Mouse (Mus musculus) bone marrow, adult 2 months (tissue): ENCODE data around the gene Slc6a21. TPM values are rescaled to one million over a fixed set of nuclear protein-coding genes. Genes with fewer than 3 reads are reported as not detected.

Source experiments
- H3K27ac ChIP-seq: fragments of 200-500 bp; 2 replicates; pipeline ENCODE4 v1.5.1; 2012; ENCODE audit warnings: low read depth, mild to moderate bottlenecking, control low read depth, inconsistent platforms, low read length; ENCODE audit not compliant: control insufficient read depth, poor library complexity, insufficient read depth
- H3K4me1 ChIP-seq: fragments of 200-500 bp; 2 replicates; pipeline ENCODE4 v1.6.1; 2011; ENCODE audit warnings: low read length; ENCODE audit not compliant: control insufficient read depth, insufficient read depth
- H3K4me3 ChIP-seq: fragments of 200-500 bp; replicated peaks from 2 replicates; pipeline ENCODE3; 2011; ENCODE audit warnings: mild to moderate bottlenecking, low read depth, low read length, control low read depth; ENCODE audit not compliant: control insufficient read depth
- CTCF ChIP-seq: fragments of 200-500 bp; IDR thresholded peaks from 2 replicates; pipeline ENCODE4 v1.5.1; 2011; ENCODE audit warnings: low read length, control low read depth; ENCODE audit not compliant: control insufficient read depth, insufficient read depth
- POLR2A ChIP-seq: fragments of 200-500 bp; IDR thresholded peaks from 2 replicates; pipeline ENCODE4 v1.6.1; 2011; ENCODE audit warnings: low read depth, mild to moderate bottlenecking, control low read depth, low read length, borderline replicate concordance; ENCODE audit not compliant: control insufficient read depth
- WGBS: fragments of 180-500 bp; shearing (Covaris S2); methylation state at CpG from one replicate; pipeline ENCODE4 v1.1.7; 2018; 5-methylcytosine and 5-hydroxymethylcytosine counted together
- polyA plus RNA-seq: library from polyadenylated mRNA; stranded (reverse); fragments of >200 nt; gene quantifications from 2 replicates; pipeline ENCODE4 v1.2.4, GENCODE M21; 2011; ENCODE audit warnings: low replicate concordance; ENCODE audit not compliant: missing spikeins, insufficient read depth, insufficient read length

Gene Slc6a21
- not detected in 2 replicates for polyA plus RNA-seq

DNA sequence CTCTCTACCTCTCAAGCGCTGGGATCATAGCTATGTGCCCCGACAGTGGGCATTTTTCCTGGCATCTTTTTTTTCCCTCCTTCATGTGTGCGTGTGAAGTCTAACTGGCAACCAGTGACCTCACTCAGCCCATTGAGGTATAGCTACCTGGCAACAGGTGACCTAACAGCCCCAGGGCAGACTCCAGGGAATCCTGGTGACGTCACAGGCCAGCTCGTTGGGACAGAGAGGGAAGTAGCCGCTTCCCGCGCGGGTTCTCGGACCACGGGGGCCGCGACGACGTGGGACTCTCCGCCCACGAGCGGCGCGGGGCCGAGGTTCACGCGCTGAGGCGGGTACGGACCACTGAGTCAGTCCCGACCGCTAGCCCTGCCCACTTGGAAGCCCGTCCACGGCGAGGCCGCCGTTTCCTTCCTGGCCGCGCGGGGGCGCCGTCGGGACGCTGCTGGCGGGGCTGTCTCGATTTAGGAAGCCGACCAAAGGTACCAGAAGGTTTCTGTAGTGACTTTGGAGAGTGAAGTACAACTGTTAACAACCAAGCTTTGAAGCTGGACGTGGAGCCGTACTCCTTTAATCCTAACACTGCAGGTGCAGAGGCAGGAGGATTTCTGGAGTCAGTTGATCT, at the start of gene Slc6a21:
Slc6a21 (plus strand) TSS at position 378 of the 625 bp plus-strand sequence.
- Histone ChIP-seq H3K4me3 (peak within 1 kb of the TSS; percentile 52), H3K27ac (peak within 1 kb of the TSS; percentile 47; the same call in 1 of the 2 replicates), H3K4me1 (peaks cover 1% of the 10 kb centered on the region; the same call in 1 of the 2 replicates)
- peak; percentile 84 for TF ChIP-seq CTCF
- no peak for TF ChIP-seq POLR2A
- 6% methylated on average over 44 of the region's 44 CpGs for WGBS

DNA sequence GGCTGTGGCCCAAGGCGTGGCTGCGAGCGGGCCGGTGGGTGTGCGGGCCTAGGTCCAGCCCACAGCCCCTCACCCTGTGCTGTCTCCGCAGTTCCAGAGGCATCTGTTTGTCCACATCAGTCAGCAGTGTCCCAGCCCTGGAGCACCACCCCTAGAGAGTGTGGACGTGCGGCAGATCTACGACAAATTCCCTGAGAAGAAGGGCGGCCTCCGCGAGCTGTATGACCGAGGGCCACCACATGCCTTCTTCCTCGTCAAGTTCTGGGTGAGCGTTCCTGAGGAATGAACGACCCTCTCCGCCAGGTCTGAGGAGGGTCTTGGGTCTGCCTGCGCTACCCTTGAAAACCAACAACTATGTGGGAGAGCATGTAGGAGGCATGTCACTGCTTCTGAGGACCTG, 48.8 kb upstream of the Slc6a21 start:
- 92% methylated on average over 18 of the region's 18 CpGs for WGBS
- H3K4me3 ChIP-seq = no peak overlapping the region

DNA sequence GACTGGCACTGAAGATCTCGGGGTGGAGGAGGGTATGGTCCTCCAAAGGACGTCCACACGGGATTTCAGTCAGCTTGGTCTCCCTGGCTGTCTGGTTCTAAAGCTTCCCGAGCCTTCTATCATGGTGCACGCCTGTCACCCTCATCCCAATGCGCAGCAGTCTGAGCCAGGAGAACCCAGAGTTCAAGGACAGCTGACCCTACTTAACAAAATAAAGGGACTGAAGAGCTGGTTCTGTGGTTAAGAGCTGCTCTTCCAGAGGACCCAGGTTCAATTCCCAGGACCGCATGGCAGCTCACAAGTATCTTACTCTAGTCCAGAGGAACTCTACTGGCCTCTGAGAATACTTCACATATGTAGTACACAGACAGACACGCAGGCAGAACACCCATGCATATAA, 48.3 kb upstream of the Slc6a21 start:
- TF ChIP-seq CTCF = no peak
- no peak for TF ChIP-seq POLR2A
- no peaks in the 10 kb centered on the region; the same call in 1 of the 2 replicates for H3K4me1 ChIP-seq
- no peak overlapping the region for H3K27ac ChIP-seq
- 84% methylated on average over 8 of the region's 8 CpGs for WGBS
- H3K4me3 ChIP-seq = no peak overlapping the region

More for the DNA sequence above, 48.8 kb upstream of the Slc6a21 start:
- H3K27ac ChIP-seq = no peak overlapping the region
- TF ChIP-seq CTCF = no peak
- no peak for TF ChIP-seq POLR2A
- H3K4me1 ChIP-seq = no peaks in the 10 kb centered on the region; the same call in 1 of the 2 replicates

DNA sequence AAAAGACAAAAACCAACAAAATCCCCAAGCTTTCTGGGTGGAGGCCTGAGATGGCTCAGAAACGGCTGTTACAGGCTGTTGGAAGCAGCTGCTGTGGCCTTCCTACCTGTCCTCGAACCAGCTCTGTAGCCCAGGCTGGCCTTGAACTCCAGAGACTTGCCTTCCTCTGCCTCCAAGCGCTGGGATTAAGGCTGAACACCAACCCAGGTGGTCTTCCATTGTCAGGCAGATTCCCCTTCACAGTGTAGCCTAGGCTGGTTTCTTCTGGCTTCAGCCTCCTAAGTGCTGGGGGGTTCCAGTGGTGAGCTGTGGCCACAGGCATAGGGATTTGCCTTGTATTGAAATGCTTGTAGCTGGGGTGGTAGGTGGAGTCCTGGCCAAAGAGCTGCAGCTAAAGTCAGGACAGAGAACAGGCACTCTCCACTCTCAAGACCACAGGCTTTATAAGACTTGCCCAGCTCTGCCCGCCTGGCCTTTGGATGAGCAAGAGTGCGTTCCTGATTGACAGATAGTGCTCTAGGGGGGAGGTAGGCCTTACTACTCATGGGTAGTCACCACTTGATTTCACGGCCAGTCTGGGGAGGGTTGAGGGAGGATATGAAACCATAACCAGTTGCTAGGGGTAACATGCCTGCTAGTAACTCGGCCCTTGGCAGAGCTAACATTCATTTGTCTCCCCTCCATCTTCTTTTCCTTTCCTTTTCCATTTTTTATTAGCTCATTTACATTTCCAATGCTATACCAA, 47.7 kb upstream of the Slc6a21 start:
- Histone ChIP-seq H3K4me3 (no peak overlapping the region), H3K27ac (no peak overlapping the region), H3K4me1 (no peaks in the 10 kb centered on the region; the same call in 1 of the 2 replicates)
- TF ChIP-seq CTCF (no peak), POLR2A (no peak)
- 65% methylated on average over 7 of the region's 7 CpGs for WGBS

DNA sequence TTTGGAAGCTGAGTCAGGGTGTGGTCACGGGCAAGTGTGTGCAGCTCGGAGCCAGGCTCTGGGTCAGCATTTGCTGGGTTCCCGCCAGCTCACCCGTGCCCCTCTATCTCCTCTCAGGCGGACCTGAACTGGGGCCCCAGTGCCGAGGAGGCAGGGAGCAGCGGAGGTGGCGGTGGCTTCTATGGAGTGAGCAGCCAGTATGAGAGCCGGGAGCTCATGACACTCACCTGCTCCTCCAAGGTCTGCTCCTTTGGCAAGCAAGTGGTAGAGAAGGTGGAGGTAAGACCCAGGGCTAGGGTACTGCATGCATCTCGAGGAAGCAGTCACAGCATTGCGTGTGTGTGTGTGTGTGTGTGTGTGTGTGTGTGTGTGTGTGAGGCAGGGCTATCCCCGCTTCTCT, 46.1 kb upstream of the Slc6a21 start:
- H3K4me3 ChIP-seq = no peak overlapping the region
- 74% methylated on average over 12 of the region's 12 CpGs for WGBS
- H3K4me1 ChIP-seq = peaks cover 3% of the 10 kb centered on the region; the same call in 1 of the 2 replicates
- TF ChIP-seq POLR2A = no peak; the same call in 1 of the 2 replicates
- TF ChIP-seq CTCF = no peak
- no peak overlapping the region for H3K27ac ChIP-seq

DNA sequence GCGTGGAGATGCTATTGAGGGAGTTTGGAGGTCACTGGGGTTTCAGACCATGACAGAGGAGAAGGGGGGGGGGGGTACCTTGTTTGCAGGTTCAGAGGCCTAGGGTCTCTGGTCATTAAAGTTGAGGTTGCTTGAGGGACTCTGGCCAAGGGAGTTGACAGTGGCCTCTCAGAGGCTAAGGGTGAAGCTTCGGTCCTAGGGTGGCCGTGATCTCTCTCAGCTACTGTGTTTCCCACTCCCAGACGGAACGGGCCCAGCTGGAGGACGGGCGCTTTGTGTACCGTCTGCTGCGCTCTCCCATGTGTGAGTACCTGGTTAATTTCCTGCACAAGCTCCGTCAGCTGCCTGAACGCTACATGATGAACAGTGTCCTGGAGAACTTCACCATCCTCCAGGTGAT, 45.4 kb upstream of the Slc6a21 start:
- H3K27ac ChIP-seq = no peak overlapping the region
- peaks cover 3% of the 10 kb centered on the region; the same call in 1 of the 2 replicates for H3K4me1 ChIP-seq
- TF ChIP-seq CTCF (no peak), POLR2A (no peak)
- H3K4me3 ChIP-seq = no peak overlapping the region
- 87% methylated on average over 11 of the region's 11 CpGs for WGBS

DNA sequence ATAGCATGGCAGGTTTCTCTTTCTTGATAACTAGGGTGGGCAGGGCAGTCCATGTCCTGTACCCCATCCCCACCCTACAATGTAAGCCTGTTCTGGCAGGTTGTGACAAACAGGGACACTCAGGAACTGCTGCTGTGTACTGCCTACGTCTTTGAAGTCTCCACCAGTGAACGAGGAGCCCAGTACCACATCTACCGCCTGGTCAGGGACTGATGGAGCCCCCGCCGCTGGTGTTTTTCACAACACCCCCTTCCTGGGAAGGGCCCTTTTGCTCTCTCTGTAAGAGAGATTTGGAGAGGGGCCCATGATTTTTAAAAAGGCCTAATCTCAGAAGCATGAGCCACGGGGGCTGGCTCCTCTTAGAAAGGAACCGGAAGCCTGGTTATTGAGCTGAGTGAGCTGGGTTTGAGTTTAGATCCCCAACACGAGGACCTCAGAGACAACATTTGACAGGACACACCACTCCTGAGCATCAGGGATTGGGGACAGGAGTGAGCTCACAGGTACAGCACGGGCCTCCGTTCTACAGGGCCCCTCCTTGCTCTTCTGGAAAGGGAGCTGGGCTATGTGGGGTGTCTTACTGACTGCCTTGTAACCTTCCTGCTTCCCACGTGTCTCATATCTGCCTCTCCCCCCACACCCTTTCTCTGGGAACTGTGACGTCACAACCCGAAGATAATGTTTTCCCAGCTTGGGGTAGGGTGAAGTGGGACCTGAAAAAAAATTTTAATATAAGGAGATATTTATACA, 44.4 kb upstream of the Slc6a21 start:
- H3K4me1 ChIP-seq = peaks cover 3% of the 10 kb centered on the region; the same call in 1 of the 2 replicates
- no peak overlapping the region for H3K27ac ChIP-seq
- TF ChIP-seq POLR2A (no peak), CTCF (no peak)
- no peak overlapping the region for H3K4me3 ChIP-seq
- WGBS = 63% methylated on average over 13 of the region's 13 CpGs

DNA sequence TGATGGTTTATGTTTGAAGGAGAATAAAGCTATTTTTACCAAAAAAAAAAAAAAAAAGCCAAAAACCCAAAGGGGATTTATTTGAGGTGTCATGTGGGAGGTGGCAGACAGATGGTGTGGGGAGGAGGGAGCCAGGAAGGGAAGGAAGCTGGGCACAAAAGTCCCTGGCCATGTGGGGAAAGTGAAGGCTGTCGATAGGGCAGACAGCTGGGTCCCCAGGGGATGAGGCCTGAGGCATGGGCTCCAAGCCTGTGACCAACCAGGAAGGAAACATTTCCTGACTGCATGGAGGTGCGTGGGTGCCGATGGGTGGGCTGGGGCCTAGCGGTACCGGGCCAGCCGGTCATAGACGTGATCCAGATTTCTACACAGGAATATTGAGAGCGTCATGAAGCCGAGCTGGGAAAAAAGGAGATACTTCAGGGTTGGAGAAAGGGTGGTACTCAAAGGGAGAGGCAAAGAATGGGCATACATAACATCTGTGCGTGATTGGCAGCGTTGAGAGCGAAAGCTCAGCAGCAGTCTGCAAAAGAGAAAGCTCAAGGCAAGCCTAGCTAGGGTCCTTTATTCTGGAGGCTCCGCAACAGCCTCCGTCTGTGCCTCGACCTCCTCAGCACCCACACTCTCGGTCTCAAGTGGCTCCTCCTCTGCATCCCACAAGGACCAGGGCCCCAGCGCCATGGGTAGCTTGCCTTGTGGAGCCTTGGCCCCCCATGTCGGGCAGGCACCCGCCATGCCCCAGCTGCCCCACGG, 43.6 kb upstream of the Slc6a21 start:
- H3K4me1 ChIP-seq = peaks cover 3% of the 10 kb centered on the region; the same call in 1 of the 2 replicates
- 48% methylated on average over 20 of the region's 20 CpGs for WGBS
- peak overlapping the region; percentile 18; the same call in 1 of the 2 replicates for H3K27ac ChIP-seq
- no peak overlapping the region for H3K4me3 ChIP-seq
- no peak for TF ChIP-seq POLR2A
- TF ChIP-seq CTCF = no peak
